Mouse (Mus musculus) intestine, embryonic 16.5 days (tissue): Measurements from ENCODE around the gene Moap1. TPM values are rescaled to one million over a fixed set of nuclear protein-coding genes. Genes with fewer than 3 reads are reported as not detected.
A peak's percentile ranks its signal among the peaks of the same experiment; 100 is the strongest.

Experiments used
- ATAC-seq: fragments of 200-750 bp; cut with Nextera tagmentation; 2 replicates; pipeline ENCODE4 v1.8.0; 2017; ENCODE audit warnings: moderate TSS enrichment, moderate library complexity
- H3K27ac ChIP-seq: fragments of 300-500 bp; sonication (generic); 2 replicates; pipeline ENCODE4 v1.5.1; 2014; ENCODE audit warnings: mild to moderate bottlenecking, low read length
- H3K27me3 ChIP-seq: fragments of 300-500 bp; sonication (generic); replicated peaks from 2 replicates; pipeline ENCODE4 v1.6.1; 2014; ENCODE audit warnings: low read length, control low read depth, mixed read lengths; ENCODE audit not compliant: control insufficient read depth, insufficient read depth
- H3K36me3 ChIP-seq: fragments of 300-500 bp; sonication (generic); 2 replicates; pipeline ENCODE4 v1.6.1; 2014; ENCODE audit warnings: low read length, control low read depth; ENCODE audit not compliant: control insufficient read depth, insufficient read depth
- H3K4me1 ChIP-seq: fragments of 300-500 bp; sonication (generic); 2 replicates; pipeline ENCODE4 v1.6.1; 2014; ENCODE audit warnings: low read length, control low read depth, mixed read lengths; ENCODE audit not compliant: control insufficient read depth, insufficient read depth
- H3K4me2 ChIP-seq: fragments of 300-500 bp; sonication (generic); 2 replicates; pipeline ENCODE4 v1.6.1; 2014; ENCODE audit warnings: low read depth, low read length, control low read depth
- H3K4me3 ChIP-seq: fragments of 300-500 bp; sonication (generic); 2 replicates; pipeline ENCODE4 v1.5.1; 2014; ENCODE audit warnings: mild to moderate bottlenecking, low read length
- H3K9ac ChIP-seq: fragments of 300-500 bp; sonication (generic); 2 replicates; pipeline ENCODE4 v1.6.1; 2014; ENCODE audit warnings: low read depth, low read length
- H3K9me3 ChIP-seq: fragments of 300-500 bp; sonication (generic); 2 replicates; pipeline ENCODE4 v1.6.1; 2016; ENCODE audit warnings: low read length, control low read depth; ENCODE audit not compliant: control insufficient read depth
- WGBS: fragments of 180-500 bp; shearing (Covaris S2); extraction: QIAGEN DNeasy Blood & Tissue Kit; methylation state at CpG from one replicate; pipeline ENCODE4 v1.1.7; 2014; 5-methylcytosine and 5-hydroxymethylcytosine counted together
- polyA plus RNA-seq: library from polyadenylated mRNA; unstranded; fragments of >200 nt; fragmentation: Nextera tagmentation; extraction: Ambion mirVana; gene quantifications from 2 replicates; pipeline ENCODE4 v1.2.1, GENCODE M21; 2015

Moap1 gene
- polyA plus RNA-seq, 1 experiment from 2014 or later = 20.2 TPM

DNA sequence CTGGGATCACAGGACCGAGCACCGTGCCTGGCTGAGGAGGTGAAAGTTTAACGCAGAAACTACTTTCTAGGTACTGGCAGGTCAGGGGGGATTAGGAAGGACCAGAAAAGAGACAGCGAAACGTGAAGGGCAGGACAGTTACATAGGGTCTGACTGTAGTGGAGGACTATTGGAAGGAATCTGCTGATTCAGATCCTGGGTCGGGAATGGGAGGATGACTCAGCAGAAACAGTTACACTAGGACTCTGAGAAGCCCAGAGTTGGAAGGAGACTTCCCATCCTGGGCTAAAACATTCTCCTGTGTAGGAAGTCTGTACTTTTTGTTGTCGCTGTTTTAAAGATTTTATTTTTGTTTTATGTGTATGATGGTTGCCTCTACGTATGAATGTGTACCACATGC lies 28.1 kb upstream of the Moap1 start:
- 94% methylated on average over 8 of the region's 8 CpGs for WGBS
- ATAC-seq = no peak
- H3K36me3 ChIP-seq = peaks cover 33% of the 10 kb centered on the region

GRCm38 (mm10) chr12:102769000-102769399 lies 25.5 kb upstream of the Moap1 start:
- no peak for ATAC-seq
- Histone ChIP-seq H3K9ac (no peak overlapping the region), H3K27me3 (no peaks in the 10 kb centered on the region), H3K27ac (no peak overlapping the region), H3K4me1 (no peaks in the 10 kb centered on the region), H3K9me3 (no peaks in the 10 kb centered on the region; the same call in 1 of the 2 replicates), H3K4me2 (no peak overlapping the region), H3K4me3 (no peak overlapping the region), H3K36me3 (peaks cover 29% of the 10 kb centered on the region)
- 93% methylated on average over 4 of the region's 4 CpGs for WGBS

More for the DNA sequence above, 28.1 kb upstream of the Moap1 start:
- Histone ChIP-seq H3K27me3 (no peaks in the 10 kb centered on the region), H3K4me3 (no peak overlapping the region), H3K27ac (no peak overlapping the region), H3K4me1 (no peaks in the 10 kb centered on the region), H3K4me2 (no peak overlapping the region), H3K9me3 (no peaks in the 10 kb centered on the region; the same call in 1 of the 2 replicates), H3K9ac (no peak overlapping the region)

DNA sequence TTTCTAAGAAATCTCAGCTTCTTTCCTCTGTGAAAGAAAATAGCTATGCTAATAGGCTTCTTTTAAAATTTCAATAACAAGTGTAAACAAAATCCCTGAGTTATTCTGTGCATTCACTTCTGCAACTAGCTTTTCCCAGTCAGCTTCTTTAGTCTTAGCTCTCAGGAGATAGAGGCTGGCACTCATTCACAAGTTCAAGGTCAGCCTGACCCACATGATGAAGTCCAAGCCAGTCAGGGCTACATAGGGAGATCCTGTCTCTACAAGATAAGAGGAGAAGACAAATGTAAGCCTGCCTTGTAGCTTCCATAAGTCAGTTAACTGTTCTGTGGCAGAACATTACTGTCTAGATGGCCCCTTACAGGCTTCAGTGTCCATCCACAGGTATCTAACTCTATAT lies 20.2 kb upstream of the Moap1 start:
- Histone ChIP-seq H3K36me3 (peaks cover 8% of the 10 kb centered on the region; the same call in 1 of the 2 replicates), H3K4me2 (no peak overlapping the region), H3K9me3 (no peaks in the 10 kb centered on the region), H3K9ac (no peak overlapping the region), H3K4me3 (no peak overlapping the region), H3K4me1 (peaks cover 5% of the 10 kb centered on the region), H3K27me3 (no peaks in the 10 kb centered on the region), H3K27ac (no peak overlapping the region)
- no peak for ATAC-seq

- Histone ChIP-seq H3K9me3 (no peaks in the 10 kb centered on the region), H3K27ac (no peak overlapping the region)
Observed at GRCm38 (mm10) chr12:102761668-102762067, 18.2 kb upstream of the Moap1 start.

GRCm38 (mm10) chr12:102758936-102759335 lies 15.5 kb upstream of the Moap1 start:
- Histone ChIP-seq H3K9me3 (no peaks in the 10 kb centered on the region), H3K4me1 (peaks cover 11% of the 10 kb centered on the region), H3K4me3 (peak overlapping the region; percentile 70), H3K27ac (no peak overlapping the region), H3K9ac (peak overlapping the region; percentile 80), H3K27me3 (no peaks in the 10 kb centered on the region), H3K4me2 (peak overlapping the region; percentile 85), H3K36me3 (0 out of 2 replicates have a peak, but pooled peaks cover 4% of the 10 kb centered on the region)
- ATAC-seq = no peak
- 2% methylated on average over 5 of the region's 5 CpGs for WGBS

More at GRCm38 (mm10) chr12:102761668-102762067, 18.2 kb upstream of the Moap1 start:
- no peak overlapping the region for H3K4me3 ChIP-seq
- H3K27me3 ChIP-seq = no peaks in the 10 kb centered on the region
- peaks cover 4% of the 10 kb centered on the region; the same call in 1 of the 2 replicates for H3K36me3 ChIP-seq
- no peak overlapping the region for H3K9ac ChIP-seq
- ATAC-seq = no peak
- H3K4me1 ChIP-seq = peaks cover 7% of the 10 kb centered on the region
- WGBS = 89% methylated on average over 3 of the region's 3 CpGs
- no peak overlapping the region for H3K4me2 ChIP-seq

DNA sequence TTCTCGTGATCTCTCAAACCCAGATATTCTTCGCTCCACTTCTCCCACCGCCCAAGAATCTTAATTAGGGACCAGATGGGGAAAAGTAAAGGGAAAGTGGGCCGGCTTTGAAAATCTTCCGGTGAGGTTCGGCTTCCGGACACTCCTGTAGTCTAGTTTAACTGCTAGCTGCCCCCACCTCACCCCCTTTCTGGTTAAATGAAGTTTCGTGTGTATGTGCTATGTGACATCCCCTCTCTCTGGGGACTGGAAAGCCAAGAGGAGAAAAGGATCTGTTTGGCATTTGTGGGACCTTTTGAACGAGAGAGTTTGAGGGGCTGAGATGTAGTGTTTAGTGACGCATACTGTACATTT lies 14.9 kb upstream of the Moap1 start, which contains the start of gene Gm20604:
Gene Gm20604, minus strand, starts transcription at position 270 of the 354 bp plus-strand sequence.
- peaks cover 11% of the 10 kb centered on the region for H3K4me1 ChIP-seq
- H3K27me3 ChIP-seq = no peaks in the 10 kb centered on the region
- ATAC-seq = no peak
- H3K4me2 ChIP-seq = peak within 1 kb of the TSS; percentile 85
- H3K9me3 ChIP-seq = no peaks in the 10 kb centered on the region
- WGBS = under 1% methylated on average over 10 of the region's 10 CpGs
- H3K4me3 ChIP-seq = peak within 1 kb of the TSS; percentile 70
- H3K36me3 ChIP-seq = 0 out of 2 replicates have a peak, but pooled peaks cover 7% of the 10 kb centered on the region
- H3K9ac ChIP-seq = peak within 1 kb of the TSS; percentile 80
- peak within 1 kb of the TSS; percentile 94 for H3K27ac ChIP-seq

DNA sequence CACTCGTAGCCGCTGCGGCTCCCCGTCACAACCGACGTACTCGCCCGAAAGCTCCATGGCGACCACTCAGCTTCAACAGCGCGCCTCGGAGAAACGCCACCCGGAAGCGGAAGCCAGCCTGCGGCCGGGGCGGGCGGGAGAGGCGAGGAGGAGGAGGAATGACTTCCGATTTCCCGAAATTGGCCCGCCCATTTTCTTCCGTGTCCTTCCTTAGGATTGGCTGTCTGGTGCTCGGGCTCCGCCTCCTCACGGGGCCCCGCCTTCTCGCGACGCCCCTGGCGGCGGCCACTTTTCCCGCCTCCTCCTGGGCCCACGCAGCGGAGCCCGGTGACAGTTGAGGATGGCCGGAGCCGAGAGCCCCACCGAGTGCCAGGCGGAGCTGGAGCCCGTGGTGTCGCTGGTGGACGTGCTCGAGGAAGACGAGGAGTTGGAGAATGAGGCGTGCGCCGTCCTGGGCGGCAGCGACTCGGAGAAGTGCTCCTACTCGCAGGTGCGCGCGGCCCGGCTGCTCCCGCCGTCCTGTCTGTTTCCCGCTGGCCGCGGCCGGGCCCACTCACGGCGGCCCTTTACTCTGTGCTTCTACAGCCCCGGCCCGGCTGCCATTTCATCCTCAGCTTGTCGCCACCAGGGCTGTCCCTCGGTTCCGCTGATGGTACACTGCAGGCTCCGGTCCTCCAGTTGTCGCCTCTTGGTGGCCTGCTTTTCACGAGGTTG lies 14.4 kb upstream of the Moap1 start, which contains the start of the genes Gm28051, Gon7 and Ubr7:
Gene Gm28051, minus strand, starts transcription at position 77 of the 714 bp plus-strand sequence.
Gene Gon7, minus strand, starts transcription at position 115 of the 714 bp plus-strand sequence.
Gene Ubr7, plus strand, starts transcription at position 279 of the 714 bp plus-strand sequence.
- Histone ChIP-seq H3K9me3 (no peaks in the 10 kb centered on the region), H3K4me3 (peak within 1 kb of the TSS; percentile 70), H3K27ac (peak within 1 kb of the TSS; percentile 94), H3K9ac (peak within 1 kb of the TSS; percentile 80), H3K36me3 (0 out of 2 replicates have a peak, but pooled peaks cover 7% of the 10 kb centered on the region), H3K27me3 (no peaks in the 10 kb centered on the region), H3K4me2 (peak within 1 kb of the TSS; percentile 85), H3K4me1 (peaks cover 11% of the 10 kb centered on the region)
- peak; percentile 98 for ATAC-seq
- under 1% methylated on average over 71 of the region's 73 CpGs for WGBS

- Histone ChIP-seq H3K4me1 (peaks cover 11% of the 10 kb centered on the region), H3K4me2 (peak overlapping the region; percentile 70), H3K4me3 (peak overlapping the region; percentile 70), H3K27me3 (no peaks in the 10 kb centered on the region), H3K9me3 (no peaks in the 10 kb centered on the region), H3K27ac (peak overlapping the region; percentile 94), H3K9ac (peak overlapping the region; percentile 79), H3K36me3 (0 out of 2 replicates have a peak, but pooled peaks cover 7% of the 10 kb centered on the region)
- under 1% methylated on average over 46 of the region's 46 CpGs for WGBS
- peak; percentile 92 for ATAC-seq
Observed at GRCm38 (mm10) chr12:102757055-102757688, 13.7 kb upstream of the Moap1 start.

- no peak for ATAC-seq
- Histone ChIP-seq H3K4me3 (peak overlapping the region; percentile 70), H3K4me1 (peaks cover 11% of the 10 kb centered on the region), H3K9me3 (no peaks in the 10 kb centered on the region), H3K27me3 (no peaks in the 10 kb centered on the region), H3K36me3 (0 out of 2 replicates have a peak, but pooled peaks cover 7% of the 10 kb centered on the region), H3K4me2 (peak overlapping the region; percentile 70), H3K9ac (peak overlapping the region; percentile 79; the same call in 1 of the 2 replicates), H3K27ac (no peak overlapping the region)
- WGBS = 72% methylated on average over 7 of the region's 7 CpGs
Observed at GRCm38 (mm10) chr12:102756304-102756703, 12.8 kb upstream of the Moap1 start.
